Mouse (Mus musculus) G1E-ER4 (cell line): Measurements from ENCODE around the gene Tkt. TPM values are rescaled to one million over a fixed set of nuclear protein-coding genes. Genes with fewer than 3 reads are reported as not detected.

Experiments used
- GATA1 ChIP-seq: IDR thresholded peaks from one replicate; pipeline ENCODE4 v1.8.0; 2012; ENCODE audit warnings: low read length, inconsistent platforms
- polyA plus RNA-seq: library from polyadenylated mRNA; stranded (reverse); fragments of >175 nt; gene quantifications from 2 replicates; pipeline ENCODE4 v1.2.3, GENCODE M21; 2012

Tkt gene
- polyA plus RNA-seq, 1 experiment, result 875 TPM

GRCm38 (mm10) chr14:30619982-30620578 is 71.9 kb downstream of the Tkt start:
- no peak for TF ChIP-seq GATA1

DNA sequence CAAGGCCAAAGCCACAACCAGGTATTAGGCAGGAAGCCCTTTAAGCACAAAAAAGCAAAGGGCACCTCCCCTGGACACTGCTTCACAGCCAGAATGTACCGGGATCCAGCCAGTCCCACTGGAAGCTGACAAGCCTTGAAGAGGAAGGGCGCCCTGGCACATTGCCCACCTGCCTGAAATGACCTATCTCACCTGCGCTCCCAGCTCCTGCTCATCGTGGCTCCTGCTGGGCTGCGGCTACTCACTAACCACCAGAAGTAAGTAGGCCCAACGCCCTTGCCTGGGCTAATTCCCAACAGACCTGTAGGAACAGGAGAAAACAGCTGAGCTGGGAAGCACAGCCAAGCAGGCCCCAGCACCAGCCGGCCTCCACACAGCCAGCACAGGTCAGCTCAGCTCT is 74.0 kb downstream of the Tkt start:
- TF ChIP-seq GATA1, result no peak

DNA sequence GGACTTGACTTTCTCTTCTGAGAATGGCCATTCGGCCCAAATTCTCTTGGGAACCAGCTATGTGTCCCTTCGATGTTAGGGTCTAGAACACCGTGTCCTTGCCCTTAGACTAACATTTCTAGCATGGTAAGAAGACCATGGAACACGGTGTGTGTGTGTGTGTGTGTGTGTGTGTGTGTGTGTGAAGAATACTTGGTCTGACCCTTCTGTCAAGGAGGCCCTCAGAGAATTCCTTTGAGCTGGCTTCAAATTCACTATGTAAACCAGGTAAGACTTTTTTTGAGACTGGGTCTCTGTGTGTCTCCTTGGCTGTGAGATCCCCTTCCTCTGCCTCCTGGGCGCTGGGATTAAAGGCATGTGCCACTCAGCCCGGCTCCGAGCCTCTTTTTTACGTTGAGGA is 74.4 kb downstream of the Tkt start:
- TF ChIP-seq GATA1, result no peak

Other genes starting within 250 kb of the Tkt start
- 36.1 and 38.1 TPM in 2 replicates for gene Dcp1a, start 68.8 kb upstream of the Tkt start, polyA plus RNA-seq
- not detected in 2 replicates for gene Cacna1d, start 56.9 kb upstream of the Tkt start, polyA plus RNA-seq
- 10.8 and 14.5 TPM in 2 replicates for gene Prkcd, start 77.9 kb downstream of the Tkt start, polyA plus RNA-seq
- 5.7 and 6.0 TPM in 2 replicates for gene Rft1, start 106.0 kb downstream of the Tkt start, polyA plus RNA-seq
- 2.2 and 2.3 TPM in 2 replicates for gene Sfmbt1, start 166.5 kb downstream of the Tkt start, polyA plus RNA-seq